Mouse (Mus musculus) limb, embryonic 15.5 days (tissue): Measurements from ENCODE around the gene Gpc2. TPM values are rescaled to one million over a fixed set of nuclear protein-coding genes. Genes with fewer than 3 reads are reported as not detected.

Source experiments
- ATAC-seq: fragments of 200-750 bp; cut with Nextera tagmentation; 2 replicates; pipeline ENCODE4 v1.8.0; 2017; ENCODE audit warnings: low read depth, moderate TSS enrichment; ENCODE audit not compliant: insufficient number of reproducible peaks, low FRiP score, low TSS enrichment
- H3K27ac ChIP-seq: fragments of 300-500 bp; sonication (generic); 2 replicates; pipeline ENCODE4 v1.5.1; 2015; ENCODE audit warnings: moderate library complexity, mild to moderate bottlenecking, inconsistent platforms
- H3K27me3 ChIP-seq: fragments of 300-500 bp; sonication (generic); 2 replicates; pipeline ENCODE4 v1.6.1; 2015; ENCODE audit warnings: inconsistent platforms
- H3K36me3 ChIP-seq: fragments of 300-500 bp; sonication (generic); 2 replicates; pipeline ENCODE4 v1.6.1; 2015; ENCODE audit warnings: inconsistent platforms
- H3K4me1 ChIP-seq: fragments of 300-500 bp; sonication (generic); 2 replicates; pipeline ENCODE4 v1.6.1; 2015; ENCODE audit warnings: inconsistent platforms
- H3K4me2 ChIP-seq: fragments of 300-500 bp; sonication (generic); 2 replicates; pipeline ENCODE4 v1.6.1; 2015; ENCODE audit warnings: mild to moderate bottlenecking, inconsistent platforms
- H3K4me3 ChIP-seq: fragments of 300-500 bp; sonication (generic); 2 replicates; pipeline ENCODE4 v1.5.1; 2015; ENCODE audit warnings: mild to moderate bottlenecking, inconsistent platforms
- H3K9ac ChIP-seq: fragments of 300-500 bp; sonication (generic); 2 replicates; pipeline ENCODE4 v1.6.1; 2015; ENCODE audit warnings: inconsistent platforms
- H3K9me3 ChIP-seq: fragments of 300-500 bp; sonication (generic); 2 replicates; pipeline ENCODE4 v1.6.1; 2016; ENCODE audit warnings: inconsistent platforms
- WGBS: fragments of 180-500 bp; shearing (Covaris S2); methylation state at CpG from one replicate; pipeline ENCODE4 v1.1.7; 2015; 5-methylcytosine and 5-hydroxymethylcytosine counted together
- polyA plus RNA-seq: library from polyadenylated mRNA; unstranded; fragments of >200 nt; fragmentation: Nextera tagmentation; extraction: Ambion mirVana; gene quantifications from 2 replicates; pipeline ENCODE4 v1.2.1, GENCODE M21; 2015

Gpc2 gene
- 14.2 and 24.8 TPM in 2 replicates for polyA plus RNA-seq

DNA sequence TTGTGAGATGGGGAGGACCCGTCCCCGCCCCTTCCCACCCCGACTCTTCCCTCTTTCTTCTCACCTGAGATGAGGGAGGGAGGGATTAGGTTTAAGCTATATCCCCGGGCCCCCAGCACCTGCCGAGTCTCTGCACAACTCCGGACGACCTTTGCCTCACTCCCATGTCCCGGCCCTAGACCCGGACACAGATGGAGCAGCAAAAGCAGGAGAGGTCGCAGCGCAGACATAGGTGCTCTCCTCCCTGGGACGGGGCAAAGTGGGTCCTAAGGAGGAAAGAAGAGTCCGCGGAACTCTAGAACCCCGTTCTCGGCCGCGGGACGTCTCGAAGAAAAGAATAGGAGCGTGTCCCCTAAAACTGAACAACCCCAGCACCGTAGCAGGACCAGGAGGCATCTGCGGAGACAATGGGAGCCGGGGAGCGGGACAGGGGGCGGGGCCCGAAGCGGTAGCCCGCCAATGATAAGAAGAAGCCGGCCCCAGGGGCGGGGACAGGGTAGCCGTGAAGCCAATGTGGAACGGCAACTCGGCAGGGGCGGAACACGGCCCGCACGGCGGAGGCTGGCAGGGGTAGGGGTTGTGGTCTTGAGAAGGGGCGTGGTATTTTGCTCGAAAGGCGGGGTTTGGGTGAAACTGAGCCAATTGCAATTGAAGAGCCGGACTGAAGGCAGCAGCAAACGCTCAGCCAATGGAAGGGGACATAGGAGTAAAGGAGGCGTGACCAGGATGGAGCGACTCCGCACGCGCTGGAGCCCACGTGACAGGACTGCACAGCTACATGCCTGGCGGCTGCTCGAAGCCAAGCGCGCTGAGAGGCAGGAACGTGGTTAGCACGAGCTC lies at the start of gene Gpc2, which contains the start of the genes Gm43720 and Stag3:
TSS of gene Gpc2 (minus strand) at position 421 of the 840 bp plus-strand sequence.
TSS of gene Gm43720 (minus strand) at position 374 of the 840 bp plus-strand sequence.
TSS of gene Stag3 (plus strand) at position 656 of the 840 bp plus-strand sequence.
- WGBS: under 1% methylated on average over 56 of the region's 56 CpGs
- peak; percentile 99 for ATAC-seq

DNA sequence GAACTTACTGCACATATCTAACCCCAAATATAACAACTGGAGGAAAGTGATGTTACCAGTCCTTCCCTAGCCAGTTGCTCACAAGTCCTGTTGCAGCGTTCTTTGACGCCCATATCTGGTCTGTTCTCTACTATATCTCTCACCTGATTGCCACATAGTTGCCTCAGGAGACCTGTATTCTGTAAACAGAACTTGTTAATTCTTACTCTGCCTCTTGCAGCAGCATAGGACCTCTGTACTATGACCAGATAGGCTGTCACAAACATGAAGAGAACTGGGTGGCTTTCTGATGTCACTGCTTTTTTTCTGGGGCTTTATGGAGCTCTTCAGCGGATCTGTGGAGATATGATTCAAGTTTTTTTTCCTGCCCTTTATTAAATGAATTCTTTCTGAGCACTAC lies 33.0 kb upstream of the Gpc2 start:
- Histone ChIP-seq H3K36me3 (no peaks in the 10 kb centered on the region), H3K4me1 (no peaks in the 10 kb centered on the region), H3K9me3 (no peaks in the 10 kb centered on the region), H3K9ac (no peak overlapping the region), H3K4me3 (no peak overlapping the region), H3K27me3 (no peaks in the 10 kb centered on the region), H3K27ac (no peak overlapping the region), H3K4me2 (no peak overlapping the region)
- 79% methylated on average over 3 of the region's 3 CpGs for WGBS
- no peak for ATAC-seq

More for the DNA sequence above, at the start of gene Gpc2, which contains the start of the genes Gm43720 and Stag3:
- Histone ChIP-seq H3K27ac (peak within 1 kb of the TSS; percentile 68), H3K4me1 (peaks cover 39% of the 10 kb centered on the region), H3K4me3 (peak within 1 kb of the TSS; percentile 61), H3K9ac (peak within 1 kb of the TSS; percentile 63), H3K36me3 (peaks cover 14% of the 10 kb centered on the region; the same call in 1 of the 2 replicates), H3K27me3 (no peaks in the 10 kb centered on the region), H3K9me3 (no peaks in the 10 kb centered on the region), H3K4me2 (peak within 1 kb of the TSS; percentile 82)

DNA sequence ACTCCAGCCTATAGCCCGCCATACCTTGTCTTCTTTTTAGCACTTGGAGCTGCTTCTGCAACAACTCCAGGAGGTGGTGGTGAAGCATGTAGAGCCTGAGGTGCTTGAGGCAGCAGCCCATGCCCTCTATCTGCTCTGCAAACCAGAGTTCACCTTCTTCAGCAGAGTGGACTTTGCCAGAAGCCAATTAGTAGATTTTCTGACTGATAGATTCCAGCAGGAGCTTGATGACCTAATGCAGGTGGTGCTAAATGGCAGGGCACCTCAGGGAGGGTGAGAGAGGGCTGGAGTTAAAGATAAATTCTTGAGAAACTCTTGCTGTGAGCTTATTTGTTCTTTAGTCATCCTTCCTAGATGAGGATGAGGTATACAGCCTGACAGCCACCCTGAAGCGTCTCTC lies 19.8 kb upstream of the Gpc2 start:
- no peak overlapping the region for H3K4me2 ChIP-seq
- no peak for ATAC-seq
- no peak overlapping the region for H3K9ac ChIP-seq
- 76% methylated on average over 2 of the region's 2 CpGs for WGBS
- H3K9me3 ChIP-seq: no peaks in the 10 kb centered on the region
- no peaks in the 10 kb centered on the region for H3K27me3 ChIP-seq
- H3K27ac ChIP-seq: no peak overlapping the region
- no peaks in the 10 kb centered on the region for H3K36me3 ChIP-seq
- no peaks in the 10 kb centered on the region for H3K4me1 ChIP-seq
- H3K4me3 ChIP-seq: no peak overlapping the region

DNA sequence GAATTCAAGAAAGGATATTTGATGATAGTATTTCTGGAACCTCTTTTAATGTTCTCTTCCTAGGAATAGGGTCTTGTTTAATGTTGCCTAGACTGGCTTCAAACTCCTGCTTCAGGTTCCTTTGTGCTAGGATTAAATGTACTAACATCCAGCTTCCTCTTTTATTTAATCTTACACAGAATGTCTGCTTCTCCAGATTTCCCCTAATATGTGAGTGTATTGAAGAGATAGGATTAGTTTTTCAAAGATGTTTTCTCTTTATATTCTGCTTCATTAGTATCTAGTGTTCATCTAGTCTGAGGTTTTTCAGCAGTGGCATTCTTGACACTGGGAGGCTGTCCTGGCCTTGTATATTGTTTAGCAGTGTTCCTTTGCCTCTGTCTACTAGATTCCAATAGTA lies 14.4 kb upstream of the Gpc2 start:
- no peak overlapping the region for H3K27ac ChIP-seq
- no peak for ATAC-seq
- H3K9me3 ChIP-seq: no peaks in the 10 kb centered on the region
- no peaks in the 10 kb centered on the region for H3K36me3 ChIP-seq
- H3K4me3 ChIP-seq: no peak overlapping the region
- H3K4me2 ChIP-seq: no peak overlapping the region
- H3K27me3 ChIP-seq: no peaks in the 10 kb centered on the region
- no peaks in the 10 kb centered on the region for H3K4me1 ChIP-seq
- H3K9ac ChIP-seq: no peak overlapping the region

DNA sequence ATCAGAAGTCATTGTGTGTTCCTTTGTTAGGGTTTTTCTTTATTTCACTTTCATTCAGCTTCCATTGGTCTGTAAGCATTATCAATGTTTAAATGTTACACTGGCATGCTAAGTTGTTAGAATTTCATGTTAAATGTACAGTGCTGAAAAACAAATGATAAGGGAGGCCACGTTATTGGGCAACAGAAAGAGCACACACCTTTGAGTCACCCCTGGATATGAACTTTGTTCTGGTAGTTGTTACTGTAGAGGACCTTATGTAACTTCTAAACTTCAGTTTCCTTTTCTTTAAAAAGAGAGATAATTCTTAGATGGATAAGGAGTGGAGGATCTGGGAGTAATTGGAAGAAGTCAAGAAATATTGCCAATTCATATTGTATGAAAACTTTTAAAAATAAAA lies 11.8 kb upstream of the Gpc2 start:
- 74% methylated on average over 1 of the region's 1 CpGs for WGBS
- Histone ChIP-seq H3K9me3 (no peaks in the 10 kb centered on the region), H3K36me3 (no peaks in the 10 kb centered on the region), H3K27ac (no peak overlapping the region), H3K4me1 (no peaks in the 10 kb centered on the region), H3K9ac (no peak overlapping the region), H3K4me2 (no peak overlapping the region), H3K27me3 (no peaks in the 10 kb centered on the region), H3K4me3 (no peak overlapping the region)
- ATAC-seq: no peak

DNA sequence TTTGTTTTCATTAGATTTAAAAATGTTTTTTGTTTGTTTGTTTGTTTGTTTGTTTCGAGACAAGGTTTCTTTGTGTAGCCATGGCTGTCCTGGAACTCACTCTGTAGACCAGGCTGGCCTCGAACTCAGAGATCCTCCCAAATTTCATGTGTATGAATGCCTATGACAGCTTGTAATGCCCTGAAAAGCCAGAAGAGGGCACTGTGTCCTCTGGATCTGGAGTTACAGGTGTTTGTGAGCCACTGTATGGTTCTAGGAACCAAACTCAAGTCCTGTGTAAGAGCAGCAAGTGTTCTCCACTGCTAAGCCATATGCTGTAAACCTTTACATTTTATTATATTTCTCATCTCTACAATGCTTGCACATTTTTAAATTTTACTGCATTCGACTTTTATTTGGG lies 8.1 kb upstream of the Gpc2 start:
- Histone ChIP-seq H3K27ac (no peak overlapping the region), H3K4me1 (no peaks in the 10 kb centered on the region), H3K27me3 (no peaks in the 10 kb centered on the region), H3K4me2 (no peak overlapping the region), H3K36me3 (no peaks in the 10 kb centered on the region), H3K4me3 (no peak overlapping the region), H3K9me3 (no peaks in the 10 kb centered on the region), H3K9ac (no peak overlapping the region)
- ATAC-seq: no peak
- 72% methylated on average over 3 of the region's 3 CpGs for WGBS

DNA sequence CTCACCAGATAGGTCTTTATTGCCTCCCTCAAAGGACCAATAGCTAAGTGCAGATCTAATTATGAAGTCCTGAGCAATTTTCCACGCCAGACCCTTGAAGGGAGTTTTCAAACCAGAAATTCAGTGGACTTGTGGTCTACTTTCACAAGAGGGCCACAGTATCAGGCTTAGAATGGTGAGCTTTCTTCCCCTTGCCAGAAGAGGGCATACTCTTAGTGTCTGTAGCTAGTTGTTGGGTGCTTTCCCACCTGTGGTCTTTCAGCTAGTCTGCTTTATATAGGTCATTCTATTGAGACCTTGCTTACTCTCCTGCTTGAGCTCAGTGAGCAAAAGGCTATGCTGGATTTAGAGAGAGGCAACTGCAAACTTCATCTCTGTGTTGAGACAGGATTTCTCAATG lies 3.7 kb upstream of the Gpc2 start:
- H3K9me3 ChIP-seq: no peaks in the 10 kb centered on the region
- no peaks in the 10 kb centered on the region for H3K36me3 ChIP-seq
- no peak overlapping the region for H3K27ac ChIP-seq
- H3K27me3 ChIP-seq: no peaks in the 10 kb centered on the region
- H3K4me2 ChIP-seq: no peak overlapping the region
- H3K4me3 ChIP-seq: no peak overlapping the region
- H3K4me1 ChIP-seq: peaks cover 13% of the 10 kb centered on the region
- WGBS: 63% methylated on average over 1 of the region's 1 CpGs
- ATAC-seq: no peak
- no peak overlapping the region for H3K9ac ChIP-seq

DNA sequence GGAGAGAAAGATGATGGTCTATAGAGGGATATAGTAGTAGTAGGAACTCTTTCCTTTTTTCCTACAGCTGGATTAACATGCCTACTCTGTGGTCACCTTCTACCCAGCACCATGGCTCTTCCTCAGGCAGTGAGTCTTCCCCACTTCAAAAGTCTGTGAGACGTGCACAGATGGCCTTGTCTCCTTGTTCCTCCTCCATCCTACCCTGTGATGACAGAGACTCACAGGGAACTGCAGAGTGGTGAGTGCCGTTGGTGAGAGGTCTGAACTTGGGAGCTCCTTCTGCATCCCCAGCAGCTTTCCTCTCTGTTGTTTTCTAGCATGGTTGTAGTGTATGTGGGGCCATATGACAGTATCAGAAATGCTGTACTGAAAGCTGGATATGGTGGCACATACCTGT lies 2.0 kb upstream of the Gpc2 start:
- H3K4me3 ChIP-seq: no peak overlapping the region
- 74% methylated on average over 2 of the region's 2 CpGs for WGBS
- no peak overlapping the region for H3K4me2 ChIP-seq
- H3K9me3 ChIP-seq: no peaks in the 10 kb centered on the region
- H3K27ac ChIP-seq: no peak overlapping the region
- peaks cover 21% of the 10 kb centered on the region for H3K4me1 ChIP-seq
- H3K9ac ChIP-seq: no peak overlapping the region
- ATAC-seq: no peak
- no peaks in the 10 kb centered on the region for H3K27me3 ChIP-seq
- peaks cover 11% of the 10 kb centered on the region; the same call in 1 of the 2 replicates for H3K36me3 ChIP-seq

DNA sequence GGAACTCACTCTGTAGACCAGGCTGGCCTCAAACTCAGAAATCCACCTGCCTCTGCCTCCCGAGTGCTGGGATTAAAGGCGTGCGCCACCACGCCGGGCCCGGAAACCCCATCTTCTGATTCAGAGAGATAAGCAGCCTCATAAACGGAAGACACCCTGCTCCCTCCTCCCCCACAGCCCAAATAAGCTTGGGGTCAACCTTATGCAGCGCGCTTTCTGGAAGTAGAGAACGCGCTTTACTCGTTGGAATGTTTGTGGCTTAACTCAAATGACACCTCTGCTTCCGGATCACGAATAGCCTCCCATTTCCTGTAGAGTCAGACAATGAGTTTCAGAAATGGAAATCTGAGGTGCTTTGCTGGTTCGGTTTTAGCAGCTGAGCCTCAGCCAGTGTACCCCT lies 1.0 kb upstream of the Gpc2 start:
- Histone ChIP-seq H3K27me3 (no peaks in the 10 kb centered on the region), H3K36me3 (peaks cover 14% of the 10 kb centered on the region; the same call in 1 of the 2 replicates), H3K4me3 (no peak overlapping the region), H3K9ac (no peak overlapping the region), H3K27ac (no peak overlapping the region), H3K4me1 (peaks cover 30% of the 10 kb centered on the region), H3K9me3 (no peaks in the 10 kb centered on the region), H3K4me2 (no peak overlapping the region)
- no peak for ATAC-seq
- 91% methylated on average over 15 of the region's 15 CpGs for WGBS

DNA sequence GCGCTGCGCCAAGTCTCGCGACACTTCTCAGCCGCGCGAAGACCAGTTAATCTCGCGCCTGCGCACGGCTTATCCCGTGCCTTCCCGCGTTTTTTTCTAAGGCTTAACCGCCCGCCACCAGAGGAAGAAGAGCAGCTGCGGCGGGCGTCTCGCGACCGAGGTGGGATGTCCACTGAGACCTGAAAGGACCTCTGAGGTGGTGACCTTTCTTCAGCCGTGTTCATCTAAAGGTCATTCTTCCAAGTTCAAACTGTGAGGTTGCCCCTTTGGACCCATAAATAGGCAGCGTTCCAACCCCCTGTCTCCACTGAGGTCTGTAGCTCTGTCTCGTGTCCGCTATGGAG lies 592 bp upstream of the Gpc2 start:
- Histone ChIP-seq H3K27me3 (no peaks in the 10 kb centered on the region), H3K4me2 (peak overlapping the region; percentile 82), H3K9me3 (no peaks in the 10 kb centered on the region), H3K36me3 (peaks cover 14% of the 10 kb centered on the region; the same call in 1 of the 2 replicates), H3K27ac (no peak overlapping the region), H3K9ac (no peak overlapping the region), H3K4me3 (peak overlapping the region; percentile 61), H3K4me1 (peaks cover 35% of the 10 kb centered on the region)
- ATAC-seq: no peak
- 23% methylated on average over 26 of the region's 26 CpGs for WGBS

DNA sequence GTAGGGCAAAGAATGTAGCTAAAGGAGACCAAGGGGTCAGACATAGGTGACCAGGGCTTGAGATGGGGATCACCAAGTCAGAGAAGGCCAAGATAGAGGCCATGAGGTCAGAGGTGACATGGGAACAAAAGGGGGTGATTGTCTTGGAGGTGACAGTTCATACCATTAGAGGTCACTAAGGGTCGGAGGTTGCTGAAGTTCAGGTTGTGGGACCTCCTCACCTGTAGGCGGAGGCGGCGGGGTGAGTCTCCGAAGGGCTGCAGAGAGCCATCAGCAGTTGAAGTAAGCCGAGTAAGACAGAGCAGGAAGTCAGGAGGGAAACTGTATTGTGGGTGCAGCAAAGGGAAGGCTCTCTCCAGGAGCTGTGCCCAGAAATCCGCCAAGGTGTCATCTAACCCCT lies 1.8 kb downstream of the Gpc2 start:
- Histone ChIP-seq H3K4me2 (0 out of 2 replicates have a peak overlapping the region, but pooled peaks have one; percentile 82), H3K4me3 (no peak overlapping the region)

DNA sequence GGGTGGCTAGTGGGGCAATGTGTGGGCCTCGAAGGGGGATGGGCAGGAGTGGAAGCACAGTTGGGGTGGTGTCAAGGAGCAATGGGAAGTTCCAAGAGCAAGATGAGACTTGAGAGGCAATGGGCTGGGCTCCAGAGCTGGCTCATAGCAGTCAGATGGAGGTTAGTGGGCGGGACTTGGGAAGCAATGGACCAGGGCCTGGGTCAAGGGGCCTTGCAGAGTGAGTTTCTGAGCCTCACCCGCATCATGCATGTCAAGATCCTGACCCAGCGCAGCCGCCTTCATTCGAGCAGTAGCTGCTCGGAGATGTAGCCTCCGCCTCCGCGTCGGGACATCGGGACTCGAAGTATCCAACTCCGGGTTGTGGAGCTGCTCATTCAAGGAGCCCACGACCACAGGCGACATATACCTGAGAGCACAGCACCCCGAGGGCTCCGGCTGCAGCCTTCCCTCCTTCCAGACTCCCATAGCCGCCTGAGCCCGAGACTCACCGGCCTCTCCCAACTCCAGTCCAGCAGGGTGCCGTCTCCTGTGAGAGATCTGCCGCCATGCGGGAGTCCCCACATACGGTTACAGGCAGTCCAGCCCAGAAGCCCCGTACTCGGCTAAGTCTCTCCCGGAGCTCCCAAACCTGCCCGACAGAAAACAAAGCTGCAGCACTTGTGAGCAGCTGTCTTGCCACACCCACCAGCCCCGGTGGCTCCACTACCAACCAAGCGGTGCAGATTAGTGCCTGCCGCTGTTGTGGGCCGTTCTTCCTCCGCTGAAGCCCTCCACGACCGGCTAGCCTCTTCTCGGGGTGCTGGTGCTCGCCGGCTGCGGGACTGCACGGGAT lies 4.4 kb downstream of the Gpc2 start:
- Histone ChIP-seq H3K36me3 (peaks cover 18% of the 10 kb centered on the region; the same call in 1 of the 2 replicates), H3K4me3 (peak overlapping the region; percentile 14), H3K9ac (no peak overlapping the region), H3K27me3 (no peaks in the 10 kb centered on the region), H3K4me1 (peaks cover 58% of the 10 kb centered on the region), H3K27ac (no peak overlapping the region), H3K9me3 (no peaks in the 10 kb centered on the region), H3K4me2 (peak overlapping the region; percentile 33)
- no peak for ATAC-seq
- 34% methylated on average over 41 of the region's 41 CpGs for WGBS

More for the DNA sequence above, 1.8 kb downstream of the Gpc2 start:
- Histone ChIP-seq H3K36me3 (peaks cover 18% of the 10 kb centered on the region; the same call in 1 of the 2 replicates), H3K4me1 (peaks cover 43% of the 10 kb centered on the region), H3K27me3 (no peaks in the 10 kb centered on the region), H3K9ac (no peak overlapping the region), H3K9me3 (no peaks in the 10 kb centered on the region), H3K27ac (no peak overlapping the region)
- WGBS: 85% methylated on average over 7 of the region's 7 CpGs
- ATAC-seq: no peak
